Mouse (Mus musculus) lung, postnatal 25 days (tissue): ENCODE results near the gene Slc25a27.

Experiments
- DNase-seq: peaks from one replicate; pipeline ENCODE4 v3.0.0; 2022; ENCODE audit warnings: low spot score

The Slc25a27 gene

GRCm38 (mm10) chr17:43666576-43667289, at the start of gene Slc25a27:
Gene Slc25a27 (minus strand): TSS chr17:43667214.
- peak; percentile 97 for DNase-seq

GRCm38 (mm10) chr17:43716601-43717000, 49.6 kb upstream of the Slc25a27 start:
- no peak for DNase-seq

DNA sequence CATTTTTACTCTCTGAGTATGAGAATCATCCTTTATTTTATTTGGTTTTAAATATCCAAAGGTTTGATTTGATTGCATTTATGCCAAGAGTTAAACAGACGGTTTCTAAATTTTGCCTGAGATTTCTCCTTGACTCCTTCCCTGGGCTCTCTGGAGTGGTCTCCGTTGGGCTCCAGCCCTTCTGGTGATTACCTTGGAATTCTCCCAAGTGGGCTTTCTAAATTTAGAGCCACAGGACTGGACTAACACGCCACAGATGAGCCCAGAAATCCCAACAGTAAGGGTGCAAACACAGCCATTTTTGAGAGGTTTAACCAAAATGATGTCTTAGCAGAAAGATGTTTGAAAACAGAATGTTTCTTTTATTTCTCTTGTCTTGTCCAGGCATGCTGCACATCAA, 47.2 kb upstream of the Slc25a27 start:
- no peak for DNase-seq

- no peak for DNase-seq
These were observed 44.7 kb upstream of the Slc25a27 start for GRCm38 (mm10) chr17:43711557-43712352.

DNA sequence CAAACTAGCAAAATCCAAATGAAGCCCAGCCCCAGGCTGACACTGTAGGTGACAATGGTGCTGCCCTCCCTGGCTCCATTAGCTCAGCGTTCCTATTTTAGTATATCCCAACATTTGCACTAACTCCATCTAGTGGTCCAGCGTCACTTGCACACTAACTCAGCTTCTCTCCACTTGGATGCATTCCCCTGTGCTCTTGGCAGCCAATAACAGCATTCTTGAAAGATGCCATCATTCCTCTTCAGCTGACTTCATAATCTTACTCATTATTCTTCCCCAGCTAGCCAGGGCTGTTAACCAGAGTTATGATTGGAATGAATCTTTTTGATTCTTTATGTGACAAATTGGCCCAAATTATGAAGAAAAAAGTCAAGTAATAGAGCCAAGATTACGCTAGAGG, 40.2 kb upstream of the Slc25a27 start:
- DNase-seq, result peak; percentile 40

DNA sequence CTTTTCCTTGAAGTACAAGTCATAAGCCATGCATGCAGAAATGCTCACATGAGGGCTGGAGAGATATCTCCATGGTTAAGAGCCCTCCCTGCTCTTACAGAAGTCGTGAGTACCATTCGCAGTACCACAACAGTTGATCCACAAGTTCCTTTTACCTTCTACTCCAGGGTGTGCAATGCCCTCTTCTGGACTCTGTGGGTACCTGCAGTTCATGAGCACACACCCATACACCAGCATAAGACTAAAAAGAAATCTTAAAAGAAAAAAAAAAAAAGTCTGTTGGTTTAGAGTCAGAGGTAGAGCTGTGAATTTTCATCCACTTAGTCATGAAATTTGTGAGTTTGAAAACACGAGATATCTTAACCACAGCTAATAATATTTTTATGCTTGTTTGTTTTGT, 39.7 kb upstream of the Slc25a27 start:
- no peak for DNase-seq

GRCm38 (mm10) chr17:43704216-43704930, 37.4 kb upstream of the Slc25a27 start:
- DNase-seq, result no peak

- DNase-seq, result peak; percentile 26
These were observed 34.0 kb upstream of the Slc25a27 start for GRCm38 (mm10) chr17:43701060-43701459.

GRCm38 (mm10) chr17:43698997-43699649, 32.1 kb upstream of the Slc25a27 start:
- peak; percentile 61 for DNase-seq

- no peak for DNase-seq
These were observed 22.6 kb upstream of the Slc25a27 start for GRCm38 (mm10) chr17:43689591-43689990.

DNA sequence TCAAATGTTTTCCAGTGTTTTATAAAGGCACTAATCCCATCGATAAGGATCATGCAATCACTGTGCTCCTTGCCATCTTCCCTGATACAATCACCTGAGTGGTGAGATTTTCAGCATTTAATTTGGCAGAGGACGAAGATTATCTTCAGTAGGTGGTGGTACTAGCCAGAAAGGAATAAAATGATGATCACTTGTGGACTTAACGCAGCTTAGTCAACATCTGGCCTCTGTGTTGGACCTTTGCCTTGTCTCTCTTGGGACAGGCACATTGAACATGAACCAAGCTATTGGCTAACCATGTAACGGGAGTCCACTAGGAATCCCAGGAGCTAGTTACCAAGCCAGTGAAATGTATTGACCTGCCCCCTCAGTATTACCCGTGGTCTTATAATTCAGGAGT, 17.6 kb upstream of the Slc25a27 start:
- DNase-seq, result no peak

- DNase-seq, result no peak
These were observed 17.1 kb upstream of the Slc25a27 start for GRCm38 (mm10) chr17:43684086-43684485.

- no peak for DNase-seq
These were observed 10.3 kb upstream of the Slc25a27 start for GRCm38 (mm10) chr17:43677317-43677716.

- DNase-seq, result no peak
These were observed 9.2 kb upstream of the Slc25a27 start for GRCm38 (mm10) chr17:43676241-43676640.

DNA sequence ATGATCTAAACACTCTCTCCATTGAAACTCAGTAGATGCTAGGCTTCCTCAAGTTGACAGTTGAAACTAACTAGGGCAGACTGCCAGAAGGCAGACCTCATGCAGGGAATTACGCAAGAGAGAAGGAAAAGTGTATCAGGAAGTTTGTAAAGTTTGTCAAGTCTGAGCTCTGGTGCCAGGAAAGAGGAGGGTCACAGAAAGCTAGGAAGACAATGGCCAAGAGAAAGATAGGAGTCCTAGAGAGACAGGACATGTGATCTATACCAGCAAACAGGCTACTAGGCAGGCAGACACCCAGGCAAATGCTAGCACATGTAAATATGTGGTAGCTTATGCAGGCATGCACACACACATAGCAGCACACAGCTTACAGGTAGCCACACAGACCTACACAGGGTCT, 8.2 kb upstream of the Slc25a27 start:
- DNase-seq, result peak; percentile 76

GRCm38 (mm10) chr17:43671907-43672306, 4.9 kb upstream of the Slc25a27 start:
- DNase-seq, result no peak

DNA sequence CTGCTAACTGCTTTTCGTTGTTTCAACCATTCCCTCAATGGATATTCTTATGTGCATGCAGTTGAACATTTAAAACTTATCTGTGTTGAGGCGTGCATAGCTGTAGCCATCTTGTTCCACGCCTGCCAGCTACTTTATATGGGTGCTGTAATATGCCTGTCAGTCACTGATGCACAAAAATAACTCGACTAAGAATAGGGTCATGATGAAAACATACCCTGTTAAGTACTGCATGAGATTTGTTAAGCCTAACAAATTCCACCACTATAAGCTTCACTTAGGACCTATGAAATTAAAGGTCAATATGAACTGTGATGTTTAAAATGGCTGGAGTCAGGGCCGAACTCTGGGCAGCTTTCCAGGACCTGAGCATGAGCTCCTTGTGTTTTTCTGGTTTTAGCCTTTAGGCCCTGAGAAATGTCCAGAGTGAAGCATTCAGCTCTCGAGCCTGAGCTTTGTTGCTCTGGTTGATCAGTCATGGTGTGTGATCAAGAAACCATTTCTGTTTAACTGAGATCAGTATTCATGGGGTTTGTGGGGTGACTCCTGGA, 2.2 kb upstream of the Slc25a27 start:
- no peak for DNase-seq

DNA sequence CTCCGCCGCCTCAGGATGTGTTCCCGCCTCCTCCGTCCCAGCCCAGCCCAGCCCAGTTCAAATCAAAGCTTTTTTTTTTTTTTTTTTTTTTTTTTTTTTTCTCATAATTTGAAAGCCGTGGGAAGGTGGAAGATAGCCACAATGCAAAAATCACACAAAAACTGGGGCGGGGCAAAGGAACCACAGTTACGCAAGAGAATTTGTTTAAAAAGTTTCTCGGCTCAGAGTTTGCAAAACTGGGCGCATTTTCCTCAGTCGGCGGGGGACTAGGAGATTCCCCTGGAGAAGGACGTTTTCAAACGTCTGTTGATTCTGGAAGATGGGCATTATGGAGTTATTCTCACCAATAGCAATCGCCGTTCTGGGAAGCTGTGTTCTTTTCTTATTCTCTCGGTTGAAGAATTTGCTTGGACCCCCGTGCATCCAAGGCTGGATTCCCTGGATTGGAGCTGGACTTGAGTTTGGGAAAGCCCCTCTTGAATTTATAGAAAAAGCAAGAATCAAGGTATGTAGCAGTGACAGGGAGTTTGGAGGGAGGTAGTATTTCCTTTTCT, 353 bp upstream of the Slc25a27 start, which contains the start of gene Cyp39a1:
Gene Cyp39a1, plus strand, starts transcription at position 136 of the 554 bp plus-strand sequence.
- DNase-seq, result no peak

DNA sequence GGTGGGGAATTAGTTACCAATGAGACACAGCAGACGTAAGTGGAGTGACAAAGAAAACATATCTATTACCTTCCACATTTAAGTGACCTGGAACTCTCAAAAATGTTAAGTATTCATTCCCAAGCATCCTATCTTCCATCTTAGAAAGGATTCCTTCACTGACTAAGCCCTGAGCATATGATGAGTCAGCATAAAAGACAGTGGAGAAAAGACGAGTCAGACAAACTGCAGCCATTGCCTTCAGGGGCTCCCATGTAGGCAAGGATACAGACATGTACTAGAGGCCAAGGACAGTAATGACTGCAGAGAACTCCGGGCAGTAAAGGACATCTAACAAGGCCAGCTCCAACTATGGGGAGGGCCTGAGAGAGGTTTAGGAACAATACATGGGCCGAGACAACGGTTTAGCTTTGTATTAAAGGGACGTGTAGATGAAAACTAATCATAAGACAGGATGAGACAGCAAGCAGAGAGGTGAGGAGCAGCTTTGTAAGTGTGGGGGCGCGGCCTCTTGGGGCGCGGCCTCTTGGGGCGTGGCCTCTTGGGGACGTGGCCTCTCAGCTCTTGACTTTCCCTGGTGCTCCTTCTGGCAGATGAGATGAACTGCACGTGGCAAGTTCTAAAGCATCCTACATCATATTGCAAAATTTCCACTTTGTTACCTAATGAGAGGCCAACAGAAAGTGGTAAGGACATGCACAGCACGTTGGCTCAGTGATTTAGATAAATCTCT, 15.5 kb downstream of the Slc25a27 start:
- DNase-seq, result no peak

DNA sequence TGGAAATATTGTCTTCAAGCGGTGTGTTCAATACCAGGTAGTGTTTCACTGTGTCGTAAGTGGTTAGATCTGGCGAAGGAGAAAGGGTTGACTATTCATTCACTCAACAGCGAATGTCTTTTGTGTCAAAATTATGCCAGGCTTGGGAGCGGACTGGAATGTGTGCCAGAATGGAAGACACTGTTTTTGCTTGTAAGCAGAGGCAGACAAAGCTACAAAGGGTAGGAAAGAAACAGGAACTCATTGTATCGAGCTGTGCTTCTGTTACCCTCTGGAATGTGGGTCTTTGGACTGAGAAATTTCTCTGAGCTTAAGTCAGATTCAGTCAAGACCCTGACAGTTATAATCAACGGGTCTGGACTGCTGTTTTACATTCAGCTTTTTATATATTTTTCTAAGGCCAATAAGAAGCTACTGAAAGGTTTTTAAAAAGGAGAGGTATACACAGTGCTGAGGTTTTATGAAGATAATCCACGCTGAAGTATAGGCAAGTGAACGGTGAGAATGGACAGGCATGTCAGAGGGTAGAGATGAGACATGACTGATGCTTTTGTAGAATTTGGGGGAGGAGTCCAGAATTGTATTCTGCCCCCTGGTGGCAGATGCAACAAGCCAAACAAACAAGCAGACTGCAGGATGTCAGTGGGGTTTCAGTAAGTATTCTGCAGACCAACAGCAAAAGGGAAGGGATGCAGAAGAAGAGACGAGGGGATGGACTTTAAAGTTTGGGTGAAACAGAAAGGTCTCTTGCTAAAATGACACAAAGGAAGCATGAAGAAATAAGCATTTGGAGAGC, 17.2 kb downstream of the Slc25a27 start:
- DNase-seq, result no peak
